Mouse (Mus musculus): Measurements from ENCODE around the gene Rnft2. TPM values are rescaled to one million over a fixed set of nuclear protein-coding genes. Genes with fewer than 3 reads are reported as not detected.

Rnft2 gene
- polyA plus RNA-seq (2012; rRNA removed): 6.8 and 8.0 TPM in 2 replicates

- Histone ChIP-seq H3K4me1 (ENCODE audit: control insufficient read depth, insufficient read depth, low read length) (peaks cover 7% of the 10 kb centered on the region), H3K4me3 (ENCODE audit: control insufficient read depth, low read depth, low read length) (peak within 1 kb of the TSS; percentile 79), H3K27me3 (ENCODE audit: control insufficient read depth, insufficient read depth, low read length) (no peaks in the 10 kb centered on the region), H3K27ac (ENCODE audit: control insufficient read depth, insufficient read depth, low read depth, low read length) (peak within 1 kb of the TSS; percentile 68), H3K36me3 (ENCODE audit: control insufficient read depth, insufficient read depth, low read length) (no peaks in the 10 kb centered on the region)
- TF ChIP-seq CTCF (IDR thresholded peaks at IDR 0.05; ENCODE audit: control insufficient read depth, insufficient read depth, insufficient replicate concordance, low read depth, low read length) (no peak), POLR2A (IDR thresholded peaks at IDR 0.05; ENCODE audit: control insufficient read depth, low read depth, low read length) (peak; percentile 50; the same call in 1 of the 2 replicates)
These were observed at the start of gene Rnft2, which contains the start of gene 2410131K14Rik for GRCm38 (mm10) chr5:118244606-118245443. Gene Rnft2, minus strand, starts transcription at chr5:118245116. Gene 2410131K14Rik, plus strand, starts transcription at chr5:118245227.

GRCm38 (mm10) chr5:118294086-118294864 lies 49.4 kb upstream of the Rnft2 start:
- Histone ChIP-seq H3K4me3 (ENCODE audit: control insufficient read depth, low read depth, low read length) (no peak overlapping the region), H3K27ac (ENCODE audit: control insufficient read depth, insufficient read depth, low read depth, low read length) (no peak overlapping the region; the same call in 1 of the 2 replicates), H3K4me1 (ENCODE audit: control insufficient read depth, insufficient read depth, low read length) (peaks cover 6% of the 10 kb centered on the region), H3K36me3 (ENCODE audit: control insufficient read depth, insufficient read depth, low read length) (no peaks in the 10 kb centered on the region), H3K27me3 (ENCODE audit: control insufficient read depth, insufficient read depth, low read length) (no peaks in the 10 kb centered on the region)
- no peak for TF ChIP-seq CTCF (IDR thresholded peaks at IDR 0.05; ENCODE audit: control insufficient read depth, insufficient read depth, insufficient replicate concordance, low read depth, low read length)
- TF ChIP-seq POLR2A (IDR thresholded peaks at IDR 0.05; ENCODE audit: control insufficient read depth, low read depth, low read length): no peak

GRCm38 (mm10) chr5:118292476-118292875 lies 47.6 kb upstream of the Rnft2 start:
- Histone ChIP-seq H3K4me1 (ENCODE audit: control insufficient read depth, insufficient read depth, low read length) (peaks cover 3% of the 10 kb centered on the region; the same call in 1 of the 2 replicates), H3K27me3 (ENCODE audit: control insufficient read depth, insufficient read depth, low read length) (no peaks in the 10 kb centered on the region), H3K27ac (ENCODE audit: control insufficient read depth, insufficient read depth, low read depth, low read length) (no peak overlapping the region), H3K36me3 (ENCODE audit: control insufficient read depth, insufficient read depth, low read length) (no peaks in the 10 kb centered on the region), H3K4me3 (ENCODE audit: control insufficient read depth, low read depth, low read length) (no peak overlapping the region)
- TF ChIP-seq CTCF (IDR thresholded peaks at IDR 0.05; ENCODE audit: control insufficient read depth, insufficient read depth, insufficient replicate concordance, low read depth, low read length) (no peak), POLR2A (IDR thresholded peaks at IDR 0.05; ENCODE audit: control insufficient read depth, low read depth, low read length) (no peak)

GRCm38 (mm10) chr5:118291453-118291852 lies 46.5 kb upstream of the Rnft2 start:
- Histone ChIP-seq H3K27me3 (ENCODE audit: control insufficient read depth, insufficient read depth, low read length) (no peaks in the 10 kb centered on the region), H3K4me1 (ENCODE audit: control insufficient read depth, insufficient read depth, low read length) (no peaks in the 10 kb centered on the region; the same call in 1 of the 2 replicates), H3K36me3 (ENCODE audit: control insufficient read depth, insufficient read depth, low read length) (no peaks in the 10 kb centered on the region), H3K27ac (ENCODE audit: control insufficient read depth, insufficient read depth, low read depth, low read length) (no peak overlapping the region), H3K4me3 (ENCODE audit: control insufficient read depth, low read depth, low read length) (no peak overlapping the region)
- TF ChIP-seq CTCF (IDR thresholded peaks at IDR 0.05; ENCODE audit: control insufficient read depth, insufficient read depth, insufficient replicate concordance, low read depth, low read length) (no peak), POLR2A (IDR thresholded peaks at IDR 0.05; ENCODE audit: control insufficient read depth, low read depth, low read length) (no peak)

GRCm38 (mm10) chr5:118277741-118278495 lies 33.0 kb upstream of the Rnft2 start:
- no peaks in the 10 kb centered on the region for H3K27me3 ChIP-seq (ENCODE audit: control insufficient read depth, insufficient read depth, low read length)
- TF ChIP-seq CTCF (IDR thresholded peaks at IDR 0.05; ENCODE audit: control insufficient read depth, insufficient read depth, insufficient replicate concordance, low read depth, low read length) (peak; percentile 35; the same call in 1 of the 2 replicates), POLR2A (IDR thresholded peaks at IDR 0.05; ENCODE audit: control insufficient read depth, low read depth, low read length) (no peak)
- H3K4me1 ChIP-seq (ENCODE audit: control insufficient read depth, insufficient read depth, low read length): peaks cover 3% of the 10 kb centered on the region; the same call in 1 of the 2 replicates
- no peak overlapping the region; the same call in 1 of the 2 replicates for H3K4me3 ChIP-seq (ENCODE audit: control insufficient read depth, low read depth, low read length)
- no peak overlapping the region for H3K27ac ChIP-seq (ENCODE audit: control insufficient read depth, insufficient read depth, low read depth, low read length)
- no peaks in the 10 kb centered on the region for H3K36me3 ChIP-seq (ENCODE audit: control insufficient read depth, insufficient read depth, low read length)

GRCm38 (mm10) chr5:118276711-118277110 lies 31.8 kb upstream of the Rnft2 start:
- TF ChIP-seq POLR2A (IDR thresholded peaks at IDR 0.05; ENCODE audit: control insufficient read depth, low read depth, low read length) (no peak), CTCF (IDR thresholded peaks at IDR 0.05; ENCODE audit: control insufficient read depth, insufficient read depth, insufficient replicate concordance, low read depth, low read length) (no peak)
- Histone ChIP-seq H3K27ac (ENCODE audit: control insufficient read depth, insufficient read depth, low read depth, low read length) (no peak overlapping the region), H3K36me3 (ENCODE audit: control insufficient read depth, insufficient read depth, low read length) (no peaks in the 10 kb centered on the region), H3K4me1 (ENCODE audit: control insufficient read depth, insufficient read depth, low read length) (peaks cover 3% of the 10 kb centered on the region; the same call in 1 of the 2 replicates), H3K27me3 (ENCODE audit: control insufficient read depth, insufficient read depth, low read length) (no peaks in the 10 kb centered on the region), H3K4me3 (ENCODE audit: control insufficient read depth, low read depth, low read length) (no peak overlapping the region)
